Mouse (Mus musculus) heart, adult 2 months (tissue): ENCODE measurements around the gene Fignl2.

Experiments
- CTCF ChIP-seq: fragments of 200-600 bp; IDR thresholded peaks from 2 replicates; pipeline ENCODE4 v1.8.1; 2022; ENCODE audit warnings: antibody characterized with exemption, mild to moderate bottlenecking, moderate library complexity
- POLR2A ChIP-seq: fragments of 200-500 bp; IDR thresholded peaks from 2 replicates; pipeline ENCODE4 v1.6.1; 2011; ENCODE audit warnings: mild to moderate bottlenecking, low read depth, low read length, control low read depth; ENCODE audit not compliant: insufficient read depth

DNA sequence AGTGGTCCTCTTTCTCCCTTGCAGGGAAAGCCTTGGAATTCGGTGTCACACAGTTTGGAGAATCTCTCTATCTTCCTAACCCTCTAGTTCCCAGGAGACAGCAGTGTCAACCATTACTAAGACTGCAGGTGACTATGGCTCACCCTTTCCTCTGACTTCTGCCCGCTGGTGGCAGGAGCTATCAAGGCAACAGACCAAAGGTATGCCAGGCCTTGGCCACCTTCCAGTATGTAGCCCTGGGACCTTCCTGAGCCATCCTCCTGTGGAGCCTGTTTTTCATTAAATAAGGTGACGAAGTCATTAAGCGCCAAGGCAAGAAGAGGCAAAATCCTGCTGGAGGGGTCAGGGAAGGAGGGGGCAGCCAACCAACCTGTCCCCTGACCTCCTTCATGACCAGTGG lies 3.2 kb downstream of the Fignl2 start:
- TF ChIP-seq CTCF (no peak), POLR2A (no peak)
